In genomic region chr8:84471271-84471995, GRCm38 (mm10) we compare ENCODE assay signal across 8 mouse cellular contexts.
DNase-seq lines count a peak whose midpoint lies in the region; ATAC-seq and TF ChIP-seq lines count a peak whose summit lies in the region.
"Had no signal": no experiment of that assay in that cellular context is flagged by ENCODE, and none has a peak within 500 bp of the region (broad histone marks: within the 10 kb centered on the region; RNA-seq: fewer than 3 reads in every experiment).

No protein-coding gene starts in this region.

- no peak overlapping the region for H3K9ac ChIP-seq in liver, embryonic 14.5 days (replicated peaks)
- H3K9ac ChIP-seq: neural tube, embryonic 12.5 days had no signal

- peak; percentile 15 to 70 for DNase-seq in spleen, postnatal 4 days (ENCODE audit: low spot score in 2 of 2)
- no peak for DNase-seq in spleen, postnatal 36 days (ENCODE audit: low spot score in 2 of 2)
- DNase-seq in adrenal gland, postnatal 4 days (ENCODE audit: low spot score in 2 of 2): peak; percentile 37 to 53
- peak; percentile 5 for DNase-seq in fibroblast of lung, adult 2 months (ENCODE audit: low read depth)
- peak in 2 of 3 experiments; percentile 10 to 20 for DNase-seq in liver, embryonic 14.5 days (ENCODE audit: low read depth in 3 of 3, low spot score in 3 of 3)
- peak; percentile 89 for DNase-seq in testis, postnatal 10 days (ENCODE audit: low spot score)
- DNase-seq in left cerebral cortex, adult 18-20 months (ENCODE audit: low spot score in 2 of 2): no peak

- 21% methylated on average over 9 of the region's 9 CpGs for WGBS in liver, embryonic 14.5 days (ENCODE audit: insufficient replicate concordance)

- no peaks in the 10 kb centered on the region for H3K4me1 ChIP-seq in liver, embryonic 14.5 days (replicated peaks; ENCODE audit: control insufficient read depth in 2 of 2, insufficient read depth in 2 of 2, low read length in 1 of 2)

- ATAC-seq in liver, embryonic 14.5 days (ENCODE audit: insufficient read depth): no peak

- H3K9me3 ChIP-seq in liver, embryonic 14.5 days (ENCODE audit: control insufficient read depth, low read length): no peaks in the 10 kb centered on the region
- H3K9me3 ChIP-seq: neural tube, embryonic 12.5 days had no signal

- no peak overlapping the region for H3K4me2 ChIP-seq in liver, embryonic 14.5 days (ENCODE audit: low read depth)
- H3K4me2 ChIP-seq: neural tube, embryonic 12.5 days had no signal

- no peak overlapping the region for H3K27ac ChIP-seq in liver, embryonic 14.5 days
- H3K27ac ChIP-seq: neural tube, embryonic 12.5 days had no signal

- no peak for TF ChIP-seq EP300 in liver, embryonic 14.5 days (IDR thresholded peaks at IDR 0.05; ENCODE audit: low read depth)

- no peaks in the 10 kb centered on the region for H3K27me3 ChIP-seq in liver, embryonic 14.5 days (ENCODE audit: control insufficient read depth, insufficient read depth, low read length)
- H3K27me3 ChIP-seq: neural tube, embryonic 12.5 days had no signal

- H3K4me3 ChIP-seq in liver, embryonic 14.5 days (ENCODE audit: insufficient read depth in 1 of 2, low read depth in 2 of 2, low read length in 2 of 2): no peak overlapping the region
- H3K4me3 ChIP-seq: neural tube, embryonic 12.5 days had no signal

- no peaks in the 10 kb centered on the region for H3K36me3 ChIP-seq in liver, embryonic 14.5 days (replicated peaks; ENCODE audit: control insufficient read depth, insufficient read depth, low read depth)
- H3K36me3 ChIP-seq: neural tube, embryonic 12.5 days had no signal

- no peak for TF ChIP-seq CTCF in liver, embryonic 14.5 days (IDR thresholded peaks at IDR 0.05; ENCODE audit: low read depth)

Comparison
In these comparisons a context has a peak if more than half of its experiments do, and no peak if none do; other contexts are left out.
1. DNase-seq: peak in spleen, postnatal 4 days (2 of 2), adrenal gland, postnatal 4 days (2 of 2), fibroblast of lung, adult 2 months (single experiment), liver, embryonic 14.5 days (2 of 3) and testis, postnatal 10 days (single experiment); none in spleen, postnatal 36 days (0 of 2) and left cerebral cortex, adult 18-20 months (0 of 2).